Mouse (Mus musculus) lung, adult 2 months (tissue): ENCODE measurements around the gene Pla2g15.

Source experiments
- CTCF ChIP-seq: fragments of 200-500 bp; IDR thresholded peaks from 2 replicates; pipeline ENCODE4 v1.5.1; 2011; ENCODE audit warnings: mild to moderate bottlenecking, low read length, control low read depth; ENCODE audit not compliant: insufficient read depth
- POLR2A ChIP-seq: fragments of 200-500 bp; IDR thresholded peaks from 2 replicates; pipeline ENCODE4 v1.6.1; 2011; ENCODE audit warnings: low read depth, mild to moderate bottlenecking, control low read depth, low read length, borderline replicate concordance; ENCODE audit errors: extremely low read depth

- TF ChIP-seq CTCF (no peak), POLR2A (no peak)
Measured at GRCm38 (mm10) chr8:106213959-106214358, 63.8 kb downstream of the Pla2g15 start.
